Mouse (Mus musculus): ENCODE measurements around the gene Atg4b. TPM values are rescaled to one million over a fixed set of nuclear protein-coding genes. Genes with fewer than 3 reads are reported as not detected.
A peak's percentile ranks its signal among the peaks of the same experiment; 100 is the strongest.

The Atg4b gene
- total and polyA plus RNA-seq, 2 experiments from 2014 or later = 39.3 to 81.8 TPM

DNA sequence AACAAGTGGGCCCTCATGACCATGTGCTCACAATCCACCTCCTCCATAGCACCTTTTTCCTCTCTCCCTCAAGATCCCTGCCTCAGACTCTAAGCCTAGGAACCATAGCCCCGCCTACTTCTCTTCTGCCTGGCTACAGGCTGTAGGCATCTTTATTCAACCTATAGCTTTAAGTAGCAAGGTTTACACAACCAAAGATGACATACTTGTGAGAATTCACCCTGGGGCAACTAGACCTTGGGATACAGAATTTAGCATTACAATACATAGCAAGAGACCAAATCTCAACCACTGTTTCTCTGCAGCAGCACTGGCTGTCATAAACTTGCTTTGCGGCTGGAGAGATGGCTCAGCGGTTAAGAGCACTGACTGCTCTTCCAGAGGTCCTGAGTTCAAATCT is 58.7 kb downstream of the Atg4b start:
- 92% methylated on average over 3 of the region's 3 CpGs for WGBS
- no peak overlapping the region for H3K27ac ChIP-seq (ENCODE audit: low read depth, low read length)
- peaks cover 43% of the 10 kb centered on the region for H3K36me3 ChIP-seq (ENCODE audit: insufficient read depth, low read length)
- H3K27me3 ChIP-seq (ENCODE audit: insufficient read depth, low read length) = no peaks in the 10 kb centered on the region
- no peak for TF ChIP-seq CTCF (IDR thresholded peaks at IDR 0.05)
- ATAC-seq (ENCODE audit: low FRiP score) (no peak), DNase-seq (ENCODE audit: low spot score) (no peak)
- H3K4me2 ChIP-seq (ENCODE audit: low read depth, low read length, poor library complexity, severe bottlenecking) = no peak overlapping the region
- no peaks in the 10 kb centered on the region for H3K4me1 ChIP-seq (ENCODE audit: insufficient read depth, low read length)
- H3K4me3 ChIP-seq (ENCODE audit: low read depth, low read length) = no peak overlapping the region
- no peaks in the 10 kb centered on the region for H3K9me3 ChIP-seq (ENCODE audit: low read length)
- H3K9ac ChIP-seq (replicated peaks; ENCODE audit: low read length, poor library complexity, severe bottlenecking) = no peak overlapping the region

DNA sequence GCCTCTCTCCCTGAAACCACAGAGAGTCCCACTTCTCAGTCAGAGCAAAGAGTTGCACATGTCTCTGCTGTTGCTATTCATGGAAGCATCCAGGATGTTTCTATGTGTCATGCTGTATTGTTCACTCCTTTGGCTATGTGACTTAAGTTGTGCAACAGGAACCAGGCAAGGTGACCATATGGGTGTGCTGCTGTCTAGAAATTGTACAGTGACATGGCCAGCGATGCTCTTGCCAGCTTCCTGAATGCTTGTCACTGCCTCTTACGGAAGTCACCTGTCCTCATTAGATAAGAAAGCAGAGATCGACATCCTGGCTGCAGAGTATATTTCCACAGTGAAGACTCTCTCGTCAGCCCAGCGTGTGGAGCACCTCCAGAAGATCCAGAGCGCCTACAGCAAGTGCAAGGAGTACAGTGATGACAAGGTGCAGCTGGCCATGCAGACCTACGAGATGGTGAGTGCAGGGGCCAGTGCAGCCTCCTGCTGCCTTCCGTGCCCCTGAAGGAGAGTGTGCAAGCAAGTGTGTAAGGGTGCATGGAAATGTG is 60.3 kb downstream of the Atg4b start:
- no peak overlapping the region for H3K4me2 ChIP-seq (ENCODE audit: low read depth, low read length, poor library complexity, severe bottlenecking)
- no peak for ATAC-seq (ENCODE audit: low FRiP score)
- peaks cover 54% of the 10 kb centered on the region for H3K36me3 ChIP-seq (ENCODE audit: insufficient read depth, low read length)
- no peak overlapping the region for H3K9ac ChIP-seq (replicated peaks; ENCODE audit: low read length, poor library complexity, severe bottlenecking)
- WGBS = 93% methylated on average over 8 of the region's 8 CpGs
- DNase-seq (ENCODE audit: low spot score) = no peak
- no peaks in the 10 kb centered on the region for H3K9me3 ChIP-seq (ENCODE audit: low read length)
- H3K27me3 ChIP-seq (ENCODE audit: insufficient read depth, low read length) = no peaks in the 10 kb centered on the region
- TF ChIP-seq CTCF (IDR thresholded peaks at IDR 0.05) = no peak
- no peak overlapping the region for H3K27ac ChIP-seq (ENCODE audit: low read depth, low read length)
- no peaks in the 10 kb centered on the region for H3K4me1 ChIP-seq (ENCODE audit: insufficient read depth, low read length)
- H3K4me3 ChIP-seq (ENCODE audit: low read depth, low read length) = no peak overlapping the region

DNA sequence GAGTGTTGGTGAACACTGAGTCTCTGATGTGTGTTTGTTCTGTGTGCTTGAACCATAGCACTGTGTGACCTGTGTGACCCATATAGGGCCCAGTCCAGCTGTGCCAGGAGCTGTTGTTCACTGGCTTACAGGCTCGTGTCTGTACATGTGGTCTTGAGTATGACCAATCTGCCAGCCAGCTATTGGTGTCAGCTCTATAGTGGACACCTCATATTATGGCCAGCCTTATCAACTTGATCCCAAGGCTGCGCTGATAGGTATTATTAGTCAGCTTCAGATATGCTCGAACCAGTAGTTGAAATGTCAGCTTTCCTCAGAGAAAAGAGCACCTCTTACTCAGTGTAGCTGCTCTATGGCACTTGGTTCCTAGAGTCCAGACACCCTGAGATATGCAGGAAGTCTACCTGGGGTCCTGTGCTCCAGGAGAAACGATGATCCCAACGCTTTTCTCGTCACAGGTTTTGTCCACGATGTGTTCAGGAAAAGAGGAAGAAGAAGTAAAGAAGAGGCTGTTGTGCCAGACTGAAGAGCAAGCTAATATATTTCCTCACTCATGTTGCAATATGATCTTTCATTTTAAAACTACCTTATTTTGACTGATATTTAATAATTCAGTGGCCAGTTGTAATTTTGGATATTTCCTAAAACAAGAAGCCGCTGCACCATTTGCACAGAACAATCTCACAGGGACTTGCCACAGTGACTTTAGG is 66.7 kb downstream of the Atg4b start:
- peaks cover 59% of the 10 kb centered on the region for H3K36me3 ChIP-seq (ENCODE audit: insufficient read depth, low read length)
- no peak overlapping the region for H3K27ac ChIP-seq (ENCODE audit: low read depth, low read length)
- DNase-seq (ENCODE audit: low spot score) = no peak
- WGBS = 95% methylated on average over 8 of the region's 8 CpGs
- H3K9ac ChIP-seq (replicated peaks; ENCODE audit: low read length, poor library complexity, severe bottlenecking) = no peak overlapping the region
- H3K4me2 ChIP-seq (ENCODE audit: low read depth, low read length, poor library complexity, severe bottlenecking) = no peak overlapping the region
- H3K9me3 ChIP-seq (ENCODE audit: low read length) = no peaks in the 10 kb centered on the region
- no peaks in the 10 kb centered on the region for H3K27me3 ChIP-seq (ENCODE audit: insufficient read depth, low read length)
- no peak for ATAC-seq (ENCODE audit: low FRiP score)
- H3K4me3 ChIP-seq (ENCODE audit: low read depth, low read length) = no peak overlapping the region
- no peaks in the 10 kb centered on the region for H3K4me1 ChIP-seq (ENCODE audit: insufficient read depth, low read length)
- no peak for TF ChIP-seq CTCF (IDR thresholded peaks at IDR 0.05)

DNA sequence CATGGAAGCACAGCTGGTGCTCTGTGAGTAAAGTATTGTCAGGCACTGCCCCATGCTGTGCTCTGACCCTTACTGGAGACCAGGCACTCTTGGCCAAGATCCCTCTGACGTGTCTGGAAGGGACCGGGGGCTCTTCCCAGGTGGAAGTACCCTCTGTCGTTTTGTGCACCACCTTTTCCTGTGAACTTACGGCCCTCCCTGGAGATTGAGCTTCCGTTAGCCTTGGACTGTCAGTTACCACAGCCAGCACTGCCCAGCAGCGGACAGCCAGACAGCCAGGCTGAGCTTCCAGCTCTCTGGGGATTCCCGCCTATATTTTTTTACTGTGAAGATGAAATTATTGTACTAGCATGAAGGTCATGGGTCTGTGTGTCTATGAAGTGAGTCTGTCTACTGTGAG is 67.4 kb downstream of the Atg4b start:
- H3K27ac ChIP-seq (ENCODE audit: low read depth, low read length) = no peak overlapping the region
- H3K27me3 ChIP-seq (ENCODE audit: insufficient read depth, low read length) = no peaks in the 10 kb centered on the region
- no peak overlapping the region for H3K9ac ChIP-seq (replicated peaks; ENCODE audit: low read length, poor library complexity, severe bottlenecking)
- H3K4me2 ChIP-seq (ENCODE audit: low read depth, low read length, poor library complexity, severe bottlenecking) = no peak overlapping the region
- H3K4me3 ChIP-seq (ENCODE audit: low read depth, low read length) = no peak overlapping the region
- H3K4me1 ChIP-seq (ENCODE audit: insufficient read depth, low read length) = no peaks in the 10 kb centered on the region
- TF ChIP-seq CTCF (IDR thresholded peaks at IDR 0.05) = no peak
- DNase-seq (ENCODE audit: low spot score) (no peak), ATAC-seq (ENCODE audit: low FRiP score) (no peak)
- 76% methylated on average over 7 of the region's 7 CpGs for WGBS
- peaks cover 53% of the 10 kb centered on the region for H3K36me3 ChIP-seq (ENCODE audit: insufficient read depth, low read length)
- no peaks in the 10 kb centered on the region for H3K9me3 ChIP-seq (ENCODE audit: low read length)

DNA sequence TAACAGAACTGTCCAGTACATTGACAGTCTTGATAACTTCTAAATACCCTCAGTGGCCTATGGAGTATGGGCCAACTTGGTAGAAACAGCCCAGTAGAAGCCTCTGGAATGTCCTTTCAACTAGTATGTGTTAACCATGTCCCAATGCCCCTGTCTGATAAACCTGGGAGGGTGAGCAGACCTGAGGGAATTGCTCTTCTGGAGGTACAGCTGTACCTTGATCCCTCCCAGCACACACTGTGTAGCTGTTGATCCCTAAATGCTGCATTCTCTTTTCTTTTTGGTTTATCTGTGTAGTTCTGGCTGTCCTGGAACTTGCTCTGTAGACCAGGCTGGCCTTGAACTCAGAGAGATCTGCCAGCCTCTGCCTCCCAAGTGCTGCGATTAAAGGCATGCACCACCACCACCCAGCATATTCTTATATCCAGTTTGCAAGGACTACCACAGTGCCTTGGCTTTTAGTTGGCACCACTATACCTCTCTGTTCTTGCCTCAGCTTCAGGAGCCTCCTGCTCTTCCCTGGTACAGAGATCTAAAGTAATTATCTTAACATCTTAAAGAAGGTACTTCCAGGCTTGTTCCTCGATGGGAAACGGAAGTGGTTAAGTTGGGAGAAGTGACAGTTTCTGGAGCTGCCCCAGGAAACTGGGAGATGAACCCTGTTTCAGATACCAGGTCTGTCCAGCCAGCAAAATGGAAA is 72.6 kb downstream of the Atg4b start:
- TF ChIP-seq CTCF (IDR thresholded peaks at IDR 0.05) = no peak
- H3K4me2 ChIP-seq (ENCODE audit: low read depth, low read length, poor library complexity, severe bottlenecking) = no peak overlapping the region
- H3K9me3 ChIP-seq (ENCODE audit: low read length) = no peaks in the 10 kb centered on the region
- peaks cover 8% of the 10 kb centered on the region for H3K36me3 ChIP-seq (ENCODE audit: insufficient read depth, low read length)
- WGBS = 70% methylated on average over 3 of the region's 3 CpGs
- no peaks in the 10 kb centered on the region for H3K4me1 ChIP-seq (ENCODE audit: insufficient read depth, low read length)
- no peak for ATAC-seq (ENCODE audit: low FRiP score)
- H3K4me3 ChIP-seq (ENCODE audit: low read depth, low read length) = no peak overlapping the region
- no peak for DNase-seq (ENCODE audit: low spot score)
- H3K27ac ChIP-seq (ENCODE audit: low read depth, low read length) = peak overlapping the region; percentile 95; the same call in 1 of the 2 replicates
- H3K9ac ChIP-seq (replicated peaks; ENCODE audit: low read length, poor library complexity, severe bottlenecking) = no peak overlapping the region
- H3K27me3 ChIP-seq (ENCODE audit: insufficient read depth, low read length) = no peaks in the 10 kb centered on the region

DNA sequence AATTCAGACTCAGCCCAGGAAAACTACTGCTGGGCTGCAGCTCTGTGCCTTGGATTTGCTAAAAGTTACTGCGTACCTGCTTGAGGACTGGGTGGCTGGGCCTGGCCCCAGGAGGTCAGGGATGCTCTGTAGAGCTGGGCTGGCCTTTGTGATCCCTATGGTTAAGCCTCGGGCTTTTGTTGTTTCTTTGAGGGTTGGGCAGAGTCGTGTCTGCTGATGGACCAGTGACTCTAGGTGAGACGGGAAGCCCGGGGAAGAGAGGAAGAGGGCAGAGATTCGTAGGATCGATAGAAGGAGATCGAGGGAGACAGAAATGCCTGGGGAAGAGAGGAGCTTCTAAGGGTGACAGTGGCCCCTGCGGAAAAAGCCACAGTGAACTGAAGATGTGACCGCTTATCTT is 73.3 kb downstream of the Atg4b start, which contains the start of gene D2hgdh:
D2hgdh (plus strand) TSS at position 301 of the 400 bp plus-strand sequence.
- no peak for TF ChIP-seq CTCF (IDR thresholded peaks at IDR 0.05)
- Histone ChIP-seq H3K4me2 (ENCODE audit: low read depth, low read length, poor library complexity, severe bottlenecking) (peak within 1 kb of the TSS; percentile 80), H3K36me3 (ENCODE audit: insufficient read depth, low read length) (peaks cover 2% of the 10 kb centered on the region; the same call in 1 of the 2 replicates), H3K27ac (ENCODE audit: low read depth, low read length) (peak within 1 kb of the TSS; percentile 95), H3K9ac (replicated peaks; ENCODE audit: low read length, poor library complexity, severe bottlenecking) (peak within 1 kb of the TSS; percentile 65), H3K27me3 (ENCODE audit: insufficient read depth, low read length) (no peaks in the 10 kb centered on the region), H3K4me1 (ENCODE audit: insufficient read depth, low read length) (no peaks in the 10 kb centered on the region), H3K4me3 (ENCODE audit: low read depth, low read length) (peak within 1 kb of the TSS; percentile 50), H3K9me3 (ENCODE audit: low read length) (no peaks in the 10 kb centered on the region)
- no peak for DNase-seq (ENCODE audit: low spot score)
- peak; percentile 25; the same call in 1 of the 2 replicates for ATAC-seq (ENCODE audit: low FRiP score)
- 2% methylated on average over 10 of the region's 10 CpGs for WGBS

Measured in midbrain, postnatal 0 days (tissue).